Mouse (Mus musculus) midbrain, embryonic 11.5 days (tissue): ENCODE measurements around the gene Aurka. TPM values are rescaled to one million over a fixed set of nuclear protein-coding genes. Genes with fewer than 3 reads are reported as not detected.

Experiments
- ATAC-seq: fragments of 200-750 bp; cut with Nextera tagmentation; 2 replicates; pipeline ENCODE4 v1.8.0; 2017; ENCODE audit warnings: moderate TSS enrichment, moderate library complexity; ENCODE audit not compliant: low FRiP score
- DNase-seq: peaks from one replicate; pipeline ENCODE4 v3.0.0; 2015; ENCODE audit warnings: low spot score; ENCODE audit errors: missing footprints
- H3K27ac ChIP-seq: fragments of 300-500 bp; sonication (generic); 2 replicates; pipeline ENCODE4 v1.5.1; 2014; ENCODE audit warnings: low read depth, low read length
- H3K27me3 ChIP-seq: fragments of 300-500 bp; sonication (generic); 2 replicates; pipeline ENCODE4 v1.6.1; 2014; ENCODE audit warnings: mild to moderate bottlenecking, low read length, moderate library complexity, mixed read lengths; ENCODE audit not compliant: control insufficient read depth, insufficient read depth
- H3K36me3 ChIP-seq: fragments of 300-500 bp; sonication (generic); 2 replicates; pipeline ENCODE4 v1.6.1; 2014; ENCODE audit warnings: mild to moderate bottlenecking, low read length, moderate library complexity, mixed read lengths; ENCODE audit not compliant: control insufficient read depth, insufficient read depth
- H3K4me1 ChIP-seq: fragments of 300-500 bp; sonication (generic); 2 replicates; pipeline ENCODE4 v1.6.1; 2014; ENCODE audit warnings: low read length; ENCODE audit not compliant: control insufficient read depth, insufficient read depth
- H3K4me2 ChIP-seq: fragments of 300-500 bp; sonication (generic); 2 replicates; pipeline ENCODE4 v1.6.1; 2014; ENCODE audit warnings: mild to moderate bottlenecking, moderate library complexity
- H3K4me3 ChIP-seq: fragments of 300-500 bp; sonication (generic); 2 replicates; pipeline ENCODE4 v1.5.1; 2014; ENCODE audit warnings: low read depth, low read length
- H3K9ac ChIP-seq: fragments of 300-500 bp; sonication (generic); 2 replicates; pipeline ENCODE4 v1.6.1; 2014; ENCODE audit warnings: low read length
- H3K9me3 ChIP-seq: fragments of 300-500 bp; sonication (generic); 2 replicates; pipeline ENCODE4 v1.6.1; 2016; ENCODE audit warnings: low read length; ENCODE audit not compliant: control insufficient read depth
- WGBS: fragments of 180-500 bp; shearing (Covaris S2); extraction: QIAGEN DNeasy Blood & Tissue Kit; methylation state at CpG from one replicate; pipeline ENCODE4 v1.1.7; 2014; 5-methylcytosine and 5-hydroxymethylcytosine counted together
- polyA plus RNA-seq: library from polyadenylated mRNA; unstranded; fragments of >200 nt; fragmentation: Nextera tagmentation; extraction: Ambion mirVana; gene quantifications from 2 replicates; pipeline ENCODE4 v1.2.1, GENCODE M21; 2014

Gene Aurka
- polyA plus RNA-seq, 1 experiment from 2014 or later, result 163 TPM

- H3K9ac ChIP-seq, result no peak overlapping the region
- H3K4me3 ChIP-seq, result no peak overlapping the region
- DNase-seq (peak; percentile 96), ATAC-seq (peak; percentile 87)
- H3K9me3 ChIP-seq, result no peaks in the 10 kb centered on the region
- peak overlapping the region; percentile 10; the same call in 1 of the 2 replicates for H3K4me2 ChIP-seq
- 6% methylated on average over 13 of the region's 13 CpGs for WGBS
- no peak overlapping the region for H3K27ac ChIP-seq
- no peaks in the 10 kb centered on the region for H3K36me3 ChIP-seq
- H3K27me3 ChIP-seq, result no peaks in the 10 kb centered on the region; the same call in 1 of the 2 replicates
- 0 out of 2 replicates have a peak, but pooled peaks cover 2% of the 10 kb centered on the region for H3K4me1 ChIP-seq
Observed at GRCm38 (mm10) chr2:172329179-172329578, 41.2 kb downstream of the Aurka start.

GRCm38 (mm10) chr2:172328248-172328647 is 42.1 kb downstream of the Aurka start:
- 49% methylated on average over 8 of the region's 8 CpGs for WGBS
- no peak overlapping the region for H3K27ac ChIP-seq
- H3K4me3 ChIP-seq, result no peak overlapping the region
- ATAC-seq (peak; percentile 5; the same call in 1 of the 2 replicates), DNase-seq (no peak)
- H3K4me2 ChIP-seq, result no peak overlapping the region
- H3K9me3 ChIP-seq, result no peaks in the 10 kb centered on the region
- H3K9ac ChIP-seq, result no peak overlapping the region
- 0 out of 2 replicates have a peak, but pooled peaks cover 2% of the 10 kb centered on the region for H3K4me1 ChIP-seq
- no peaks in the 10 kb centered on the region; the same call in 1 of the 2 replicates for H3K27me3 ChIP-seq
- H3K36me3 ChIP-seq, result no peaks in the 10 kb centered on the region

DNA sequence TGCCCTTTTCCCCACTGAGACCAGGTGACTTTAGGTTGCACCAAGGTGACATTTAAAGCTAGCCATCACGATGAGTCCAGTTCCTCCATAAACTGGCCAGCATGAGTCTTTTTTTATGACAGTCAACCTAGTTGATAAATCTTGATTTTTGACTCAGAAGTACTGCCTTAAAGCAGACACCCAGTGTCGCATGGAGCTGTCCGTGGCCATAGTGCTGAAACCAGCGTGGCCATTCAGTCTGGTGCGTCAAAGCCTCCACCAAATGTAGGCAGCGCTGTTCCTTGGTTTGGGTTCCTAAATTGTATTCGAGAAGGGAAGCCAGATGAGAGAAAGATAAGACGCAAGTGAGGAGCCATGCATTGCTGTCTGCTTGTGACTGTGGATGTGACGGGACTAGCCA is 49.5 kb downstream of the Aurka start:
- H3K27me3 ChIP-seq, result no peaks in the 10 kb centered on the region
- no peak overlapping the region for H3K4me3 ChIP-seq
- no peaks in the 10 kb centered on the region for H3K9me3 ChIP-seq
- ATAC-seq (no peak), DNase-seq (peak; percentile 95)
- H3K4me1 ChIP-seq, result 0 out of 2 replicates have a peak, but pooled peaks cover 2% of the 10 kb centered on the region
- H3K9ac ChIP-seq, result no peak overlapping the region
- H3K4me2 ChIP-seq, result no peak overlapping the region
- no peaks in the 10 kb centered on the region for H3K36me3 ChIP-seq
- 22% methylated on average over 9 of the region's 9 CpGs for WGBS
- no peak overlapping the region for H3K27ac ChIP-seq

DNA sequence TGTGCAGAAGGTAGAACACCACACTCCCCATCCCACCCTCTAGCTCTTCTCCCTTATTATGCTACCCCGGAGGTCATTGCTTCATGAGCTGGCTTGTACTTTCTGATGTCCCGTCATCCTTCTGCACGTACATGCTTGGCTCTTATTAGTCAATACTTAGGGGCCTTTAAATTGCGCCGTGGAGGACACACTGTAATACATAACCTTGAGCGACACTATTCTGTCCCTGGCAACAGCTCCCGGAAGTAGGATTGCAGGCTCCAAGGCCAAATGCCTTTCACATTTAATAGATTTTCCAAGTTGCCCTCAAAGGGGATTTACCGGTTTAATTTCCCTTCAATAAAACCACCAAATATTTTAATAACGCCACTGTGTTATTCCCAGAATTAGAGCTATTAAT is 58.6 kb downstream of the Aurka start:
- Histone ChIP-seq H3K27me3 (no peaks in the 10 kb centered on the region), H3K9me3 (no peaks in the 10 kb centered on the region), H3K4me2 (no peak overlapping the region), H3K4me3 (no peak overlapping the region), H3K4me1 (no peaks in the 10 kb centered on the region), H3K36me3 (no peaks in the 10 kb centered on the region), H3K9ac (no peak overlapping the region), H3K27ac (no peak overlapping the region)
- DNase-seq (no peak), ATAC-seq (no peak)
- WGBS, result 91% methylated on average over 9 of the region's 9 CpGs

GRCm38 (mm10) chr2:172306544-172306943 is 63.8 kb downstream of the Aurka start:
- DNase-seq (no peak), ATAC-seq (no peak)
- no peaks in the 10 kb centered on the region for H3K36me3 ChIP-seq
- H3K9me3 ChIP-seq, result no peaks in the 10 kb centered on the region
- no peaks in the 10 kb centered on the region for H3K4me1 ChIP-seq
- H3K4me2 ChIP-seq, result no peak overlapping the region
- H3K27me3 ChIP-seq, result no peaks in the 10 kb centered on the region
- no peak overlapping the region for H3K9ac ChIP-seq
- H3K4me3 ChIP-seq, result no peak overlapping the region
- WGBS, result 88% methylated on average over 4 of the region's 4 CpGs
- H3K27ac ChIP-seq, result no peak overlapping the region

Other genes with a start within 250 kb of the Aurka start
- 0.06 TPM in 1 of 2 replicates, not detected in the other for gene Mc3r, start 122.0 kb downstream of the Aurka start, polyA plus RNA-seq
- gene Fam210b, start 25.0 kb downstream of the Aurka start, polyA plus RNA-seq, result 32.2 and 33.0 TPM in 2 replicates
- 48.0 and 50.2 TPM in 2 replicates for gene Cstf1, start 146 bp upstream of the Aurka start, polyA plus RNA-seq
- 0.31 TPM in 1 of 2 replicates, not detected in the other for gene Cass4, start 23.3 kb upstream of the Aurka start, polyA plus RNA-seq
- gene Rtf2, start 70.0 kb upstream of the Aurka start, polyA plus RNA-seq, result 86.8 and 94.7 TPM in 2 replicates
- 0.84 and 0.86 TPM in 2 replicates for gene Gcnt7, start 88.1 kb upstream of the Aurka start, polyA plus RNA-seq
- 0.65 TPM in 1 of 2 replicates, not detected in the other for gene Fam209, start 102.0 kb upstream of the Aurka start, polyA plus RNA-seq
- 2.8 and 4.5 TPM in 2 replicates for gene Tfap2c, start 179.1 kb upstream of the Aurka start, polyA plus RNA-seq